Mouse (Mus musculus): Measurements from ENCODE around the gene Ranbp3l.

Gene Ranbp3l

GRCm38 (mm10) chr15:9070353-9070752 lies 102.6 kb downstream of the Ranbp3l start:
- in situ Hi-C loops (cut with MboI; ENCODE audit: low sequenced_read_pairs): no loop called here

- in situ Hi-C loops (cut with MboI; ENCODE audit: low sequenced_read_pairs): no loop called here
Observed at GRCm38 (mm10) chr15:9070912-9071555, 103.3 kb downstream of the Ranbp3l start, which contains the start of gene Nadk2. TSS of gene Nadk2 (plus strand) at chr15:9071260.

GRCm38 (mm10) chr15:9071556-9072544 lies 104.1 kb downstream of the Ranbp3l start:
- in situ Hi-C loops (cut with MboI; ENCODE audit: low sequenced_read_pairs): no loop called here

DNA sequence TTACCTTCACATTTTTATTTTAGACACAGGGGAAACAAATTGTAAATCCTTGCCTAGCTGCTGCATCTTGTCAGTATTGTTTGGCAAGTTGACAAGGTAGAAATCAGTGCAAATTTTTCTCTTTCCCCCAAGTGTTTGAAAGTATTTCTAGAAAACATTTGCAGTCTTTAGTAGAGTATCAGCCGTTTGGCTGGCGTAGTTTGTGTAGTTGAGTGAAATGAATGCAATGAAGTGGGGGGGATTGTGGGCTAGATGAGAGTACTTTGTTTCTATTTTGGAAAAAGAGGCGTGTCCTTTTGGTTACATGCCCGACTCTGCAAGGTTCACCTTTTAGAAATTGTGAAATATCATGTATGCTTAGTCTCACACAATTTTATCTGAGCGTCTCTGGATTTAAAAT lies 104.9 kb downstream of the Ranbp3l start:
- in situ Hi-C loops (cut with MboI; ENCODE audit: low sequenced_read_pairs): no loop called here

DNA sequence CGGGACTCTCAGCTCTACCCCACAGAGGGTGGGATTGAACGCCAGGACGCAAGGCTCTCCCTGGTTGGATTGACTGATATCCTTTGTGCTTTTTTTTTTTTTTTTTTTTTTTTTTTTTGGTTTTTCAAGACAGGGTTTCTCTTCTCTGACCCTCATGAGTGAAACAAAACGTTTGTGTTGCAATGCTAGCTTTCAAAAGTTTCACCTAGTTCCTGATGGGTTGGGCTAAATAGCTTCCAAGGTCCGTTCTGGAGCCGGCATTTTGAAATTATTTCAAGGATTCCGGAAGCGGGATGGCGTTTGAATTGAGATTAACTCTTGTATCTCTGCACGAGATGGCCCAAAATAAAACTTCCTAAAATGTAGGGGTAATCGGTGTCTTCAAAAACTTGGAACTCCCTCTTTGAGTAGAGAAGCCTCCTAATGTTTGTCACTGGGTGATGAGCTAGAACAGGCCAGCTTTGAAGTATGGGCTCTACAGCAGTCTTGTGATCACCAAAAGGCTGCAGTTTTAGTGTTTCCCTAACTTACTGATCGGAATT lies 105.4 kb downstream of the Ranbp3l start:
- in situ Hi-C loops (cut with MboI; ENCODE audit: low sequenced_read_pairs): no loop called here

DNA sequence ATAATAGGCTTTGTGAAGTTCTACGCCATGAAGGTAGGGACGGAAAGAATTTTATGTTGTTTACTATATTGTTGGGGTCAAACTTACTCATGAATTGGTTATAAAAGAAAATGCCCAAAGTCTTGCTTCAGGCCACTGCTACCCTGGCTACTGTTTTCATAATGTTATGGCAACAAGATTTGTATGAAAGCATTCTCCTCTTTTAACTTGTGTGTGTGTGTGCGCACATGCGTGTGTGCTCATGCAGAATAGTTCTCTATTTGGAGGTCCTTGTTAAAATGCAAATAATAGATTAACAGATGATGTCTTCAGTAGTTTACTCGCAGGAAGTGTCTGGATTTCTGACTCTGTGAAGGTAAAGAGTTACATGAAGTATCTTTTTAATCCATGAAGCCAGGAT lies 105.9 kb downstream of the Ranbp3l start:
- in situ Hi-C loops (cut with MboI; ENCODE audit: low sequenced_read_pairs): no loop called here

DNA sequence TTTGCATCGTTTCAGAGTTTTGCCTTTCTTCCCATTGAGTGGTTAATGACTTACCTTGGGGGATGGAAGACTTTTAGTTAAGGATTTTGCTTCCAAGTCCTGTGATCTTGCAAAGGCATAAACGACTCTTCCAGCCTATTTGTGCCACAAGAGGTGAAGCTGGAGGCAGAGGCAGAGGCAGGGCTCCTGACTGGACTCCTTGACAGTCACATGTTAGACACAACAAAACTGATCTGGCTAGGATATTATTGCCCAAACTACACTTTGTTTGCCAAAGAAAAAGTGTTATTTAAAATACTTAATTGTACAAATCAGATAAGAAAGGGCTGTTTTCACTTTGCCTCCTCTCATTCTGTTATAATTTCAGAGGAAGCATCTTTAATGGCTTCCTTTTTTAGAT lies 106.4 kb downstream of the Ranbp3l start:
- in situ Hi-C loops (cut with MboI; ENCODE audit: low sequenced_read_pairs): no loop called here

DNA sequence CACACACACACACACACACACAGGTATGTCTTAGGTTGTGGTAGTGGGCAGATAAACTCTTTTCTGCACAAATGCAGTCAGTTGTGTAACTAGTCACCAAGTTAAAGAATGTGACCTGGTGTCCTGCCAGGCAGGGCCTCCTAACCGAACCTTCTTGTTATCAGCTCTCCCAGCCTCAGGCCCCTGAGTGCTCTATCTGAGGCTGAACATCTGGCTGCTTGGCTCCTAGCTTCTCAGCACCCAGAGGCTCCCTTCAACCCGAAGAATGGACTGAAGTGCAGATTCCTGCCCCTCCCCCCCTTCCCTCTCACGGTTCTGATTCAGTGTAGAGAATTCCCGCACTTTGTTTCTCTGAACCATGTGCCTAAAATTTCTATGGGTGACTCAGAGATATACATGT lies 106.9 kb downstream of the Ranbp3l start:
- in situ Hi-C loops (cut with MboI; ENCODE audit: low sequenced_read_pairs): no loop called here

GRCm38 (mm10) chr15:9075608-9076200 lies 108.0 kb downstream of the Ranbp3l start:
- in situ Hi-C loops (cut with MboI; ENCODE audit: low sequenced_read_pairs): no loop called here

DNA sequence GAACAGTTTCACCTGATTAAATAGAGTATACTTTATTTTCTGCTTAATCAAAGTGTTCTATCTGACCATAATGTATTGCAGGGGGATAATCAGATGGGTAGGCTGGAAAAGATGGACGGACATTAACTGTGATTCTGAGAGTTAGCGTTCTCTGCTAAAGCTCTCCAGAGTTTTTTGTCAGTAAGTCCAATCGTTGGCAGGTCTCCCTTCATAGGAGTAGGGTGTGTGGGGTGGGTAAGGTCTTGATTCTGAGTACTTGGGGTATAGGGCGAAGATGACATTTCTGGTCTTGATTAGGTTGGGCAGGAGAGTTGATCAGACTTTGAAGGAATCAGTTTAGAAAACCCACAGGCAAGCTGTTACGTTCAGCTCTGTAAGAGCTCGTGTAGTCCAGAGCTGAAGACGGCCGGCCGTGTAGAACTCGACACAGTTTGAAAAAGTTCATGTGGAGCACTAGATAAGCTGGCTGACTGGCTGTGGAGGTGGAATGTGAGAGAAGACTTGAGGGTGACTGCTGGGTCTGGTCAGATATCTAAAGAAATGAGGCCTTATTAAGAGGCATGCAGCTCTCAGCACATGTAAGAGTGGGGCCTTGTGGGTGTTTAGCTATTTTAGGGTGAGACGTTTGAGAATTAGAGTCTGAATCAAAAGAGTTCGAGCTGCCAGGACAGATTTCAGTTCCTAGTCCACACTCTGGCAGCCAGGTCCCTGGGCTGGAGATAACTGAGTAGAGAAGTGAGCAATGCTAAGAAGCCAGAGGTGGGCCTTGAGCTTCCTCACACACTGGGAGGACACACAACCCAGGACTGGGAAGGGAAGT lies 110.9 kb downstream of the Ranbp3l start:
- in situ Hi-C loops (cut with MboI; ENCODE audit: low sequenced_read_pairs): no loop called here

- in situ Hi-C loops (cut with MboI; ENCODE audit: low sequenced_read_pairs): no loop called here
Observed at GRCm38 (mm10) chr15:9079626-9080025, 111.9 kb downstream of the Ranbp3l start.

GRCm38 (mm10) chr15:9080206-9080605 lies 112.5 kb downstream of the Ranbp3l start:
- in situ Hi-C loops (cut with MboI; ENCODE audit: low sequenced_read_pairs): no loop called here

DNA sequence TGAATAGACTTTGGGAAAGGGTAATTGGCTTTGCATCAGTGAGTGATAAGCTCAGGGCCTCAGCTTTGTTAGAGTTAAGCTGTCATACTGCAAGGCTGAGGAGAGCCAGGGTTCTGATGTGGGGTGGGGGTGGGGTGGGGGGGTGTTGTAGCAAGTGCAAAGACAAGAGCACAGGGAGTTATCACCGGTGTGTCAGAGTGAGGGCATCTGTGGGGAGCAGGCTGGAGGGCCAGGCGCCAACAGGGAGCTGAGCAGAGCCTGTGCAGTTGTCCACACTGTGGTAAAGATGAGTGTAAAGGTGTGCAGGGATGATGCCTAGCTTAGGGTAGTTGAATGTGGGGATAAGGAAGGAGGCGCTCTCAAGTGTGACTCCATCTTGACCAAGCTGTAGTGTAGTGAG lies 113.5 kb downstream of the Ranbp3l start:
- in situ Hi-C loops (cut with MboI; ENCODE audit: low sequenced_read_pairs): no loop called here

DNA sequence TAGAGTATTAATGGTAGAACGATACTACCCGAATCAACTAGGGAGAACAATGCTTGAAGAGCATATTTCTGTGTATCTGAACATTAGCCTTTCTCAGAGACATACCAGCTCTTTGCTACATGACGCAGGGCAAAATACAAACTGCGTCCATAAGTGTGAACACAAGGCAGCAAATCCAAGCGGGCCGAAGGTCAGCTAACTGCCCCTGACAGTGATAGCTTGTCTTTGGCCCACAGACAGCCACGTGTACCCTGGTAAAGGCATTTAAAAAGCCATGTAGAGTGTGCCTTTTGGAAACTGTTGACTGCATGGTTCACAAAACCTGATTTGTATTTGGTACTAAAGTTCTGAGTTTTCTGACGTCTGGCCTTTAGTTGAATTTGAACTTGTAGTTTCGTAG lies 115.0 kb downstream of the Ranbp3l start:
- in situ Hi-C loops (cut with MboI; ENCODE audit: low sequenced_read_pairs): no loop called here

DNA sequence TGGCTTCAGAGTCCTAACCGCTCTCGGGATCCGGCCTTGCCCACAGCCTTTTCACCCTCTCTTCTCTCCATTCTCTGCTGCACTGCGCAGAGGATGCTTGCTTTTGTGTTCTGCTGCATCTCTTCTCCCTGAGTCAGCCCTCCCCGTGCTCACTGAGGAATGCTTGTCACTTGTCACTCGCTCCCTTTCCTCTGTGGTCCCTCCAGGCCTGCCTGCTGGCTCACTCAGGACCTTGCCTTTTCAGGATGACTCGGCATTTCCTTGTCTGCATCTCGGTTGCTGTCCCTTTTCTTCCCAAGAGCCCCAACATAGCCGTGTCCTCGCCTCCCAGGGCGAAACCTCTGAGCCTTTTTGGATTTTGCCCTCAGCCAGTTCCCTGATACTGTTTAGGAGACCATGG lies 119.1 kb downstream of the Ranbp3l start:
- in situ Hi-C loops (cut with MboI; ENCODE audit: low sequenced_read_pairs): no loop called here

DNA sequence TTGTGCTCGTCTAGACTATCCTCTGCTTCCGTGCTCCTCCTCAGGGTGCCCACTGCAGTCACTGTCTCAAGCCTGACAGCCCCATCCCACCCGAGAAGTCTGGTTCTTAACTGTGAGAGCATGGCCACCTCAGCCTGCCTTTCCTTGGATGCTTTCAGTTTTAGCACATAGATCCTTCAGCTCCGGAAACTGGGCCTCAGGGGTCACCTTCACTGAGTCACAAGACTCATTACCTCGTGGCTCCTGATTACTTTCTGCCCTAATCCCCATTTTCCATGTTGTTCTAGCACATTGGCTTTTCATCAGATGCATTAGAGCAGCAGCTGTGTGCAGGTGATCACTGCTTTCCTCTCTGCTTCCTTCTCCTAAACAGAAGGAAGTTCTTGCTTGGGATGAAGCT lies 119.7 kb downstream of the Ranbp3l start:
- in situ Hi-C loops (cut with MboI; ENCODE audit: low sequenced_read_pairs): no loop called here

- in situ Hi-C loops (cut with MboI; ENCODE audit: low sequenced_read_pairs): no loop called here
Observed at GRCm38 (mm10) chr15:9087895-9088682, 120.3 kb downstream of the Ranbp3l start.

DNA sequence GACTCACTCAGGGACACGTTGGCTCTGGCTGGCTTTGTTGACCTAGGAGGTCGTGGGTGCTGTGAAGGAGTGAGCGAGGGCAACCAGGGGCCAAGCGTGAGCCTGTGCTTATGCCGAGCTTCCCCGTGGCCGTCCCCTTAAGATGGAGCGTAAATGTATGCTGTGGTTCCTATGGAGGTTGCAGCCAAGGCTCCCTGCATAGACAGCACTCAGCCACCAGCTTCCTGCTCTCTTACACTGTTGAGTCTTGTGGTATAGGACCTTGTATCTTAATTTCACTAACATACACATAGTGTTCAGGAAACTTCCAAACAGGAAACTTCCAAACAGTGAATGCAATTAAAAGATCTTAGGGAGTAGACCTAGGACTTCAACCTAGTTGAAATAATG lies 120.9 kb downstream of the Ranbp3l start:
- in situ Hi-C loops (cut with MboI; ENCODE audit: low sequenced_read_pairs): no loop called here

- in situ Hi-C loops (cut with MboI; ENCODE audit: low sequenced_read_pairs): no loop called here
Observed at GRCm38 (mm10) chr15:9089136-9089720, 121.5 kb downstream of the Ranbp3l start.
